In the genomic region with DNA sequence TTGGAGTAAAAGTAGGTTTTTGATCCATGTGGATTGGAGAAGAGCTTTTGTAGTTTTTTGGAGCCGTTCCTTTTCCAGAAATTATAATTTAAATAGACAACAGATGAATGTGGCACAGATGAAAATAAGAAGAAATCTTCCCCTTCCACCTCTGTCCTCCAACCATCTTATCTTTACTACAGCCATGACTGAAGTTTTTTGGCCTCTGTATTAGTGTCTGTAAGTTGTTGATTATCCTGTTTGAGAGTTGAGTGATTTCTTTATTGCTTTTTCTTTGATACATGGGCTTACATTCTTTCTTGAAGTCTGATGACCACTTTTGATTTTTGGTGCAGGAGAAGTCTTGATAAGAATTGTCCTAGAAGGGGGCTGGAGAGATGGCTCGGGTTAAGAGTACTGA, we compare ENCODE assay signal across 1 mouse cellular context.
TF ChIP-seq lines count a peak whose summit lies in the region.

No protein-coding gene starts in this region.

TF ChIP-seq in MEL, 35 proteins besides CTCF, POLR2A, EP300 and RAD21:
- TF ChIP-seq ZNF384 (IDR thresholded peaks at IDR 0.05; ENCODE audit: low read depth, low read length) (no peak), E2F4 (IDR thresholded peaks at IDR 0.05; ENCODE audit: borderline replicate concordance, low read depth, low read length) (no peak), USF1 (IDR thresholded peaks at IDR 0.05; ENCODE audit: low read depth, low read length) (no peak), UBTF (IDR thresholded peaks at IDR 0.05; ENCODE audit: borderline replicate concordance, insufficient read depth, low read depth, low read length) (no peak), ETS1 (IDR thresholded peaks at IDR 0.05; ENCODE audit: low read depth, low read length) (0 out of 2 replicates have a peak, but pooled peaks have one; percentile 16), MAZ (IDR thresholded peaks at IDR 0.05; ENCODE audit: low read depth, low read length) (no peak), RCOR1 (IDR thresholded peaks at IDR 0.05; ENCODE audit: low read depth, low read length) (peak; percentile 78), NELFE (IDR thresholded peaks at IDR 0.05; ENCODE audit: low read depth, low read length) (no peak), MYC (IDR thresholded peaks at IDR 0.05; ENCODE audit: low read depth, low read length) (no peak), POLR2AphosphoS2 (IDR thresholded peaks at IDR 0.05; ENCODE audit: low read length) (no peak), TAL1 (IDR thresholded peaks at IDR 0.05; ENCODE audit: low read length) (peak; percentile 69), HCFC1 (IDR thresholded peaks at IDR 0.05; ENCODE audit: low read depth, low read length) (0 out of 2 replicates have a peak, but pooled peaks have one; percentile 8), KAT2A (conservative IDR thresholded peaks at IDR 0.05; ENCODE audit: low read depth, low read length) (no peak), MEF2A (IDR thresholded peaks at IDR 0.05; ENCODE audit: extremely low read depth, insufficient replicate concordance, low read depth, low read length, poor library complexity, severe bottlenecking) (no peak), SIN3A (IDR thresholded peaks at IDR 0.05; ENCODE audit: low read length) (0 out of 2 replicates have a peak, but pooled peaks have one; percentile 12), ZMIZ1 (IDR thresholded peaks at IDR 0.05; ENCODE audit: low read depth, low read length) (no peak), ZC3H11A (IDR thresholded peaks at IDR 0.05; ENCODE audit: low read depth, low read length) (no peak), POLR2AphosphoS5 (IDR thresholded peaks at IDR 0.05; ENCODE audit: borderline replicate concordance, low read depth, low read length) (no peak), NRF1 (IDR thresholded peaks at IDR 0.05; ENCODE audit: insufficient read depth, low read depth, low read length, poor library complexity, severe bottlenecking) (no peak), CHD2 (IDR thresholded peaks at IDR 0.05; ENCODE audit: low read length) (no peak), TBP (IDR thresholded peaks at IDR 0.05; ENCODE audit: low read depth, low read length) (no peak), MYB (IDR thresholded peaks at IDR 0.05; ENCODE audit: low read depth, low read length) (no peak), CHD1 (IDR thresholded peaks at IDR 0.05; ENCODE audit: low read depth, low read length) (no peak), GABPA (IDR thresholded peaks at IDR 0.05; ENCODE audit: low read depth, low read length) (no peak), SMC3 (IDR thresholded peaks at IDR 0.05; ENCODE audit: low read depth, low read length) (no peak), MXI1 (IDR thresholded peaks at IDR 0.05; ENCODE audit: low read depth, low read length) (no peak), TCF12 (IDR thresholded peaks at IDR 0.05; ENCODE audit: low read depth, low read length) (peak; percentile 64; the same call in 1 of the 2 replicates), MAFK (IDR thresholded peaks at IDR 0.05; ENCODE audit: borderline replicate concordance, low read depth, low read length) (no peak), BHLHE40 (IDR thresholded peaks at IDR 0.05; ENCODE audit: borderline replicate concordance, low read depth, low read length) (no peak), MAX (IDR thresholded peaks at IDR 0.05; ENCODE audit: low read length) (no peak), ELF1 (IDR thresholded peaks at IDR 0.05; ENCODE audit: low read depth, low read length) (no peak), USF2 (IDR thresholded peaks at IDR 0.05; ENCODE audit: borderline replicate concordance in 1 of 2, insufficient read depth in 1 of 2, low read depth in 1 of 2, low read length in 2 of 2) (no peak), GATA1 (IDR thresholded peaks at IDR 0.05; ENCODE audit: low read depth, low read length) (peak; percentile 71), ZKSCAN1 (IDR thresholded peaks at IDR 0.05; ENCODE audit: low read depth, low read length) (no peak), JUND (IDR thresholded peaks at IDR 0.05; ENCODE audit: low read depth, low read length) (no peak)
